Mouse (Mus musculus): ENCODE data around the gene Misp. TPM values are rescaled to one million over a fixed set of nuclear protein-coding genes. Genes with fewer than 3 reads are reported as not detected.
A peak's percentile ranks its signal among the peaks of the same experiment; 100 is the strongest.

Gene Misp
- polyA plus RNA-seq, 1 experiment: 17.9 TPM

GRCm38 (mm10) chr10:79836918-79837317 is 16.1 kb downstream of the Misp start:
- no peak overlapping the region for H3K4me3 ChIP-seq (ENCODE audit: insufficient read depth, low read depth, low read length)
- WGBS: 99% methylated on average over 3 of the region's 3 CpGs
- H3K27ac ChIP-seq (ENCODE audit: insufficient read depth, low read depth, low read length): no peak overlapping the region
- DNase-seq: no peak
- TF ChIP-seq CTCF (conservative IDR thresholded peaks at IDR 0.05; ENCODE audit: insufficient read depth, insufficient read length, low read depth, low read length) (no peak), POLR2A (IDR thresholded peaks at IDR 0.05; ENCODE audit: low read depth, low read length) (no peak)
- H3K27me3 ChIP-seq (replicated peaks; ENCODE audit: control insufficient read depth, insufficient read depth, low read length): no peaks in the 10 kb centered on the region
- H3K4me1 ChIP-seq (ENCODE audit: control insufficient read depth, insufficient read depth, low read length): peaks cover 4% of the 10 kb centered on the region; the same call in 1 of the 2 replicates
- H3K36me3 ChIP-seq (ENCODE audit: control insufficient read depth, insufficient read depth, low read length): no peaks in the 10 kb centered on the region

DNA sequence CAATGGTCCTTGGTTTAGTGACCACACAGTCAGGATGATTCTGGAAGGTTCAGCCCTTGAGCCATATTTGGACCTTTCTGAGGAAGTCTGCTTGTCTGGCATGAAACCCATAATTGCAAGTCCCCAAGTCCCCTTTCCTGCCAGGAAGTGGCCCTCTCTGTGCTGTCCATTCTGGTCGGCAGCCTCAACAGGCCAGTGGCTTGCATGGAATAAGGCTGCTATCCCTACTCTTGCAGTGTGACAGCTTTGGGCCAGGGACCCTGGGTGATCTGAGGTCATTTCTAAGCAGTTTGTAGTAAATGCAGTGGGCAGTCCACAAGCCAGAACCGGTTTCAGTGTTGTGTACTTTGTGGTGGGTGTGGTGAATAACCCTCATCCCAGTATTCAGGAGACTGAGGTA is 17.4 kb downstream of the Misp start:
- TF ChIP-seq POLR2A (IDR thresholded peaks at IDR 0.05; ENCODE audit: low read depth, low read length) (no peak), CTCF (conservative IDR thresholded peaks at IDR 0.05; ENCODE audit: insufficient read depth, insufficient read length, low read depth, low read length) (no peak)
- 37% methylated on average over 2 of the region's 2 CpGs for WGBS
- peak; percentile 53 for DNase-seq
- H3K4me3 ChIP-seq (ENCODE audit: insufficient read depth, low read depth, low read length): no peak overlapping the region
- H3K27me3 ChIP-seq (replicated peaks; ENCODE audit: control insufficient read depth, insufficient read depth, low read length): no peaks in the 10 kb centered on the region
- peaks cover 4% of the 10 kb centered on the region; the same call in 1 of the 2 replicates for H3K4me1 ChIP-seq (ENCODE audit: control insufficient read depth, insufficient read depth, low read length)
- no peaks in the 10 kb centered on the region for H3K36me3 ChIP-seq (ENCODE audit: control insufficient read depth, insufficient read depth, low read length)
- H3K27ac ChIP-seq (ENCODE audit: insufficient read depth, low read depth, low read length): 0 out of 2 replicates have a peak overlapping the region, but pooled peaks have one; percentile 36

- DNase-seq: no peak
- no peaks in the 10 kb centered on the region for H3K27me3 ChIP-seq (replicated peaks; ENCODE audit: control insufficient read depth, insufficient read depth, low read length)
- H3K4me1 ChIP-seq (ENCODE audit: control insufficient read depth, insufficient read depth, low read length): peaks cover 4% of the 10 kb centered on the region; the same call in 1 of the 2 replicates
- TF ChIP-seq POLR2A (IDR thresholded peaks at IDR 0.05; ENCODE audit: low read depth, low read length): no peak
- TF ChIP-seq CTCF (conservative IDR thresholded peaks at IDR 0.05; ENCODE audit: insufficient read depth, insufficient read length, low read depth, low read length): no peak
- peak overlapping the region; percentile 82 for H3K27ac ChIP-seq (ENCODE audit: insufficient read depth, low read depth, low read length)
- no peaks in the 10 kb centered on the region for H3K36me3 ChIP-seq (ENCODE audit: control insufficient read depth, insufficient read depth, low read length)
- no peak overlapping the region for H3K4me3 ChIP-seq (ENCODE audit: insufficient read depth, low read depth, low read length)
- 96% methylated on average over 3 of the region's 3 CpGs for WGBS
Observed at GRCm38 (mm10) chr10:79840091-79840490, 19.3 kb downstream of the Misp start.

GRCm38 (mm10) chr10:79840644-79841551 is 20.1 kb downstream of the Misp start:
- no peak for TF ChIP-seq CTCF (conservative IDR thresholded peaks at IDR 0.05; ENCODE audit: insufficient read depth, insufficient read length, low read depth, low read length)
- no peak for TF ChIP-seq POLR2A (IDR thresholded peaks at IDR 0.05; ENCODE audit: low read depth, low read length)
- H3K4me1 ChIP-seq (ENCODE audit: control insufficient read depth, insufficient read depth, low read length): peaks cover 4% of the 10 kb centered on the region; the same call in 1 of the 2 replicates

DNA sequence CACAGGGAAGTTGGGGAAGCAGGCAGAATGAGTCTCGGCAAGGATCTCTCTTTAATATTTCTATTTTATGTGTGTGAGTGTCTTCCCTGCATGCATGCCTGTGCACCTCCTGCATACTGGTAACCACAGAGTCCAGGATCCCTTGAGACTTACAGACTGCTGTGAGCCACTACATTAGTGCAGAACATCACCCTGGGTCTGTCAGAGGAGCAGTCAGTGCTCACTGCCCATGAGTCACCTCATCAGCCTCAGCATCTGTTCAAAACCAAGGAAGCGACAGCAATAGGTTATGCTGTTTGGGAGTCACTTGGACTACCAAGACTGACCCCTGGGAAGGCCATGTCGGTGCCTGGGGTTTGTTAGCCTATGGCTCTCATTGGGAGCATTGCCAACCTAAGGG is 21.5 kb downstream of the Misp start:
- no peak for TF ChIP-seq POLR2A (IDR thresholded peaks at IDR 0.05; ENCODE audit: low read depth, low read length)
- 70% methylated on average over 3 of the region's 3 CpGs for WGBS
- Histone ChIP-seq H3K27ac (ENCODE audit: insufficient read depth, low read depth, low read length) (peak overlapping the region; percentile 5), H3K36me3 (ENCODE audit: control insufficient read depth, insufficient read depth, low read length) (no peaks in the 10 kb centered on the region), H3K27me3 (replicated peaks; ENCODE audit: control insufficient read depth, insufficient read depth, low read length) (no peaks in the 10 kb centered on the region), H3K4me1 (ENCODE audit: control insufficient read depth, insufficient read depth, low read length) (peaks cover 4% of the 10 kb centered on the region; the same call in 1 of the 2 replicates), H3K4me3 (ENCODE audit: insufficient read depth, low read depth, low read length) (no peak overlapping the region)
- DNase-seq: no peak

More at GRCm38 (mm10) chr10:79840644-79841551, 20.1 kb downstream of the Misp start:
- 1% methylated on average over 24 of the region's 24 CpGs for WGBS
- H3K27me3 ChIP-seq (replicated peaks; ENCODE audit: control insufficient read depth, insufficient read depth, low read length): no peaks in the 10 kb centered on the region
- H3K27ac ChIP-seq (ENCODE audit: insufficient read depth, low read depth, low read length): peak overlapping the region; percentile 82
- DNase-seq: peak; percentile 89
- peak overlapping the region; percentile 44 for H3K4me3 ChIP-seq (ENCODE audit: insufficient read depth, low read depth, low read length)
- no peaks in the 10 kb centered on the region for H3K36me3 ChIP-seq (ENCODE audit: control insufficient read depth, insufficient read depth, low read length)

DNA sequence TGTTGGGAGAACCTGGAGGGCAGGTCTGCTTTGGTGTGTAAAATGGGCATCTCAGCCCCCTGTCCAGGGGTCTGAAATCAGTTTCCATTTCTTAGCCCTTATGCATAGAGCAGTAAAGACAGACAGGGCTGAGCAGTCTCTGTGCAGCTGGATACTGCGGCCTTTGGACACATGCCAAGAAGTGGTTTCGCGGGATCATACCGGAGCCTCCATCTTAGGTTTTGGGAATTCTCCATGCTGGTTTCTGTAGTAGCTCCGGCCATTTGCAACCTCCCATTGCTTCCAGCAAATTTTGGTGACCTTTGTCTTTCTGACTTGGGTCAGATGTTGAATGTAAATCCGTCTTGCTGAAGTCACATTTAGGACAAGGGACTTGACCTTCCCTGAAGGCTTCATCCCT is 22.7 kb downstream of the Misp start:
- Histone ChIP-seq H3K27me3 (replicated peaks; ENCODE audit: control insufficient read depth, insufficient read depth, low read length) (no peaks in the 10 kb centered on the region), H3K4me1 (ENCODE audit: control insufficient read depth, insufficient read depth, low read length) (no peaks in the 10 kb centered on the region), H3K27ac (ENCODE audit: insufficient read depth, low read depth, low read length) (no peak overlapping the region), H3K4me3 (ENCODE audit: insufficient read depth, low read depth, low read length) (no peak overlapping the region), H3K36me3 (ENCODE audit: control insufficient read depth, insufficient read depth, low read length) (no peaks in the 10 kb centered on the region)
- DNase-seq: peak; percentile 42
- no peak for TF ChIP-seq POLR2A (IDR thresholded peaks at IDR 0.05; ENCODE audit: low read depth, low read length)
- TF ChIP-seq CTCF (conservative IDR thresholded peaks at IDR 0.05; ENCODE audit: insufficient read depth, insufficient read length, low read depth, low read length): no peak
- 34% methylated on average over 6 of the region's 6 CpGs for WGBS

DNA sequence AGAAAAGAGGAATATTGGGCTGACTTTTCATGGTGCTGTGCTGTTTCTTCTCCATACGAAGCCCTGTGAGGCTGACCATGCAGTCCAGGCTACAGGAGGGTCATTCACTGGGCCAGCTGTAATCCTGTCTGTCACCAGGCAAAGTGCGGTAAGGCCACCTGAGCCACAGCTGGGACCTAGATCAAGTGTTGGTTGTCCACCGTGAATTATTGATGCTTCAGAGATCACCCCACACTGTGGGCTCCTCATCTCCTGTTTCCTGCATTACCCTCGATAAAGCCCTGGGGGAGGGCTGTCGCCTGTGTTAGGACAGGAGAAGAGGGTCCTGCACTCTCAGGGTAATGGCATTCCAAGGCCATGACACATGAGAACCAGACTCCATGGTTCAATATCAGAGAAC is 25.8 kb downstream of the Misp start:
- no peaks in the 10 kb centered on the region for H3K36me3 ChIP-seq (ENCODE audit: control insufficient read depth, insufficient read depth, low read length)
- WGBS: 67% methylated on average over 5 of the region's 5 CpGs
- H3K27ac ChIP-seq (ENCODE audit: insufficient read depth, low read depth, low read length): no peak overlapping the region
- peaks cover 3% of the 10 kb centered on the region for H3K4me1 ChIP-seq (ENCODE audit: control insufficient read depth, insufficient read depth, low read length)
- H3K4me3 ChIP-seq (ENCODE audit: insufficient read depth, low read depth, low read length): no peak overlapping the region
- TF ChIP-seq POLR2A (IDR thresholded peaks at IDR 0.05; ENCODE audit: low read depth, low read length) (no peak), CTCF (conservative IDR thresholded peaks at IDR 0.05; ENCODE audit: insufficient read depth, insufficient read length, low read depth, low read length) (no peak)
- no peaks in the 10 kb centered on the region for H3K27me3 ChIP-seq (replicated peaks; ENCODE audit: control insufficient read depth, insufficient read depth, low read length)
- no peak for DNase-seq

Measured in kidney, adult 2 months (tissue).